Mouse (Mus musculus): ENCODE results near the gene Cyp2c69. TPM values are rescaled to one million over a fixed set of nuclear protein-coding genes. Genes with fewer than 3 reads are reported as not detected.
A peak's percentile ranks its signal among the peaks of the same experiment; 100 is the strongest.
"Not testable (repeated sequence)": the region's sequence is repeated elsewhere in the genome, so short reads cannot be mapped to it uniquely, and the experiment has no call there.

Gene Cyp2c69
- 0.08 and 0.21 TPM in 2 replicates for polyA plus RNA-seq (2015; fragmentation: Nextera tagmentation; extraction: Ambion mirVana)

DNA sequence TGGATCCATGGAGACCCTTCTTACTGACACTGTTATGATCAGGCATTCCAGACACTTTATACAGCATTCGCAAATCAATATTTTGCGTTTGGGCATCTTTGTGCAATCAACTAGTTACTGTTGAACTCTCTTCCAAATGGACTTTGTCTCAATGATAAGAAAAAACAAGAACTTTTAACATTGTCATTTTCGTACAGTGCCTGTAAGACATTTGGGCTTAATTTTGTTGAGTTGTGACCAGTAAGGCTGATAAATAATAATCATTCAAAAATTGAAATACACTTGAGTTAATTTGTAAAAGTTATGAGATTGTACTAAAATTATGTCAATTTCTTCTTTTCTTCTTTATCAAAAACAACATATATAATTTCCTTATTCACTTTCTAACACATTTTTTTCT is at the start of gene Cyp2c69:
Gene Cyp2c69 (minus strand): TSS at position 101 of the 400 bp plus-strand sequence.
- H3K4me1 ChIP-seq (replicated peaks; ENCODE audit: control insufficient read depth, insufficient read depth); DNase-seq (ENCODE audit: low spot score); H3K4me3 ChIP-seq (ENCODE audit: low read depth, low read length); ATAC-seq (ENCODE audit: low FRiP score, low TSS enrichment); H3K9ac ChIP-seq (ENCODE audit: low read length); H3K9me3 ChIP-seq (ENCODE audit: control insufficient read depth, low read length); H3K36me3 ChIP-seq (ENCODE audit: control insufficient read depth, insufficient read depth, low read length); H3K4me2 ChIP-seq (replicated peaks; ENCODE audit: low read depth); H3K27ac ChIP-seq (replicated peaks); H3K27me3 ChIP-seq (ENCODE audit: control insufficient read depth, insufficient read depth, low read length): not testable (repeated sequence)
- WGBS = 89% methylated on average over 3 of the region's 3 CpGs

DNA sequence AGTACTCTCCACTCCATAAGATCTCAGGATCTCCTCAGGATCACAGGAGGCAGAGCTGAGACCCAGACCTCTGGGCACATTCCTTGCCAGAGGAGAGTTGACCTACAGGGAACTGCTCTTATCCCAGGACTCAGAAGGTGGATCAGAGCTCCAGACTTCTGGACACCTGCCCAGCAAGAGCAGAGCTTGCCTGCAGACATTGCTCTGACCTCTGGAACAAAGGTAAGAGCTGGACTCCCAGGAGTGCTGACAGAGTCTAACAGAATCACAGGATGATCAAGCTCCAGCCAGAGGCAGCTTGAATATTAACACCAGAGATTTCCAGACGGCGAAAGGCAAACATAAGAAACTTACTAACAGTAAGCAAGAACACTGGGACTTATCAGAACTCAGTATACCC is 48.8 kb upstream of the Cyp2c69 start:
- Histone ChIP-seq H3K27ac (replicated peaks) (no peak overlapping the region), H3K4me3 (ENCODE audit: low read depth, low read length) (no peak overlapping the region), H3K4me1 (replicated peaks; ENCODE audit: control insufficient read depth, insufficient read depth) (no peaks in the 10 kb centered on the region), H3K27me3 (ENCODE audit: control insufficient read depth, insufficient read depth, low read length) (no peaks in the 10 kb centered on the region), H3K4me2 (replicated peaks; ENCODE audit: low read depth) (no peak overlapping the region), H3K9me3 (ENCODE audit: control insufficient read depth, low read length) (no peaks in the 10 kb centered on the region), H3K9ac (ENCODE audit: low read length) (no peak overlapping the region), H3K36me3 (ENCODE audit: control insufficient read depth, insufficient read depth, low read length) (no peaks in the 10 kb centered on the region)
- ATAC-seq (ENCODE audit: low FRiP score, low TSS enrichment) (no peak), DNase-seq (ENCODE audit: low spot score) (no peak)
- 72% methylated on average over 2 of the region's 2 CpGs for WGBS
- TF ChIP-seq CTCF (IDR thresholded peaks at IDR 0.05; ENCODE audit: low read depth) (no peak), EP300 (optimal IDR thresholded peaks at IDR 0.05) (no peak)

DNA sequence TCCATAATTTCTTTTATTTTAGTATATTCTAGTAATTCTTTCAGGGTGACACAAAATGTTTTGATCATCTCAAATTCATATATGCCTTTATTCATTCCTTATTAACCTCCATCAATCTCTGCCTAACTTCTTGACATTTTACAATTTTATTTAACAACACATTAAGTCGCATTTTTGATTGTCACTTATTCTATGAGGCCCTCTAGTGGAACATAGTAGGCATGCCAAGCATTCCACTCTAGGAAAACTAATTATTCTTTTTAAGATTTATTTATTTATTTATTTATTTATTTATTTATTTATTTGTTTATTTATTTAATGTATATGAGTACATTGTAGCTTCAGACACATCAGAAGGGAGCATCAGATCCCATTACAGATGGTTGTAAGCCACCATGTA is 43.4 kb upstream of the Cyp2c69 start:
- Histone ChIP-seq H3K4me3 (ENCODE audit: low read depth, low read length) (no peak overlapping the region), H3K27me3 (ENCODE audit: control insufficient read depth, insufficient read depth, low read length) (no peaks in the 10 kb centered on the region), H3K27ac (replicated peaks) (no peak overlapping the region), H3K4me2 (replicated peaks; ENCODE audit: low read depth) (no peak overlapping the region), H3K9me3 (ENCODE audit: control insufficient read depth, low read length) (no peaks in the 10 kb centered on the region), H3K9ac (ENCODE audit: low read length) (no peak overlapping the region), H3K4me1 (replicated peaks; ENCODE audit: control insufficient read depth, insufficient read depth) (no peaks in the 10 kb centered on the region), H3K36me3 (ENCODE audit: control insufficient read depth, insufficient read depth, low read length) (no peaks in the 10 kb centered on the region)
- TF ChIP-seq EP300 (optimal IDR thresholded peaks at IDR 0.05) = no peak
- TF ChIP-seq CTCF (IDR thresholded peaks at IDR 0.05; ENCODE audit: low read depth) = peak; percentile 32; the same call in 1 of the 2 replicates
- WGBS = 53% methylated on average over 1 of the region's 1 CpGs
- no peak for ATAC-seq (ENCODE audit: low FRiP score, low TSS enrichment)
- DNase-seq (ENCODE audit: low spot score) = no peak

DNA sequence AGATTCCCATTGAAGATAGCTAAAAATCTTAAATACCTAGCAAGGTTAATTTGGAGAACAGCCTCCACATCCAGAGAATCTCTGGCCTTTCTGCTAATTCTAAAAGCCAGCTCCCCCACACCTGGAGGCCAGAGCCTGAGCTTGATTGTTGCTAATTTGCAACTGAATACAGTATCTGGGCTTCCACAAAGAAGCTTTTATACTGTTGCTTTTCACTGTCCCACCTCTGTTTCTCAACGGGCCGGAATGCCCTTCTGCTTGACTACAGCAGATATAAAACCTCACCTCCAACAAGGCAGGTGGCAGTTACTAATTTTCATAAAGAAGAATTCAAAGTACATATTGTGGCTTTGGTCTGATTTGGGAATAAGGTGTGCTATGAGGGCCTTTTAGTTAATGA is 15.1 kb upstream of the Cyp2c69 start:
- Histone ChIP-seq H3K9ac (ENCODE audit: low read length) (no peak overlapping the region), H3K4me1 (replicated peaks; ENCODE audit: control insufficient read depth, insufficient read depth) (no peaks in the 10 kb centered on the region), H3K9me3 (ENCODE audit: control insufficient read depth, low read length) (no peaks in the 10 kb centered on the region), H3K4me2 (replicated peaks; ENCODE audit: low read depth) (no peak overlapping the region), H3K27me3 (ENCODE audit: control insufficient read depth, insufficient read depth, low read length) (no peaks in the 10 kb centered on the region), H3K27ac (replicated peaks) (no peak overlapping the region), H3K36me3 (ENCODE audit: control insufficient read depth, insufficient read depth, low read length) (no peaks in the 10 kb centered on the region), H3K4me3 (ENCODE audit: low read depth, low read length) (no peak overlapping the region)
- ATAC-seq (ENCODE audit: low FRiP score, low TSS enrichment) = no peak
- 96% methylated on average over 2 of the region's 2 CpGs for WGBS
- no peak for DNase-seq (ENCODE audit: low spot score)
- TF ChIP-seq CTCF (IDR thresholded peaks at IDR 0.05; ENCODE audit: low read depth) (no peak), EP300 (optimal IDR thresholded peaks at IDR 0.05) (no peak)

DNA sequence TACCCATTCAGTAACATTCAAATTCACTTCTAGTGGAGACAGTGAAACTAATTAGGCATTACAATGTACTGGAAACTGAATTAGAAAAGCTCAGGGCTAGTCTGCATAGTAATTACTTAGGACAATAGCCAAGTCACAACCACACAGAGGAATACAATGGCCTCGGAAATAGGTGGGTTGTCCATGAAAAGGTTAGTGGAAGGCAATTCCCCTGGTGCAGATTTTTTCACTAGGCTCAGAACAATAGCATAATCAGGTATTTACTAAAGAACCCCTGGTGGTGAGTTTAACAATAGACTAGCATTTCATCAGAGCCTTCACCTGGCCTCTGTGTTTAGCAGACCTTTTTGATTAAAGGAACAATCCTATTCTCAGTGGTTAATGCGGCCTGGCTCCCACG is 3.5 kb upstream of the Cyp2c69 start:
- H3K4me2 ChIP-seq (replicated peaks; ENCODE audit: low read depth); ATAC-seq (ENCODE audit: low FRiP score, low TSS enrichment); H3K9me3 ChIP-seq (ENCODE audit: control insufficient read depth, low read length); H3K36me3 ChIP-seq (ENCODE audit: control insufficient read depth, insufficient read depth, low read length); H3K4me1 ChIP-seq (replicated peaks; ENCODE audit: control insufficient read depth, insufficient read depth); H3K4me3 ChIP-seq (ENCODE audit: low read depth, low read length); H3K27me3 ChIP-seq (ENCODE audit: control insufficient read depth, insufficient read depth, low read length); H3K27ac ChIP-seq (replicated peaks); DNase-seq (ENCODE audit: low spot score); H3K9ac ChIP-seq (ENCODE audit: low read length): not testable (repeated sequence)
- WGBS = 71% methylated on average over 3 of the region's 3 CpGs

DNA sequence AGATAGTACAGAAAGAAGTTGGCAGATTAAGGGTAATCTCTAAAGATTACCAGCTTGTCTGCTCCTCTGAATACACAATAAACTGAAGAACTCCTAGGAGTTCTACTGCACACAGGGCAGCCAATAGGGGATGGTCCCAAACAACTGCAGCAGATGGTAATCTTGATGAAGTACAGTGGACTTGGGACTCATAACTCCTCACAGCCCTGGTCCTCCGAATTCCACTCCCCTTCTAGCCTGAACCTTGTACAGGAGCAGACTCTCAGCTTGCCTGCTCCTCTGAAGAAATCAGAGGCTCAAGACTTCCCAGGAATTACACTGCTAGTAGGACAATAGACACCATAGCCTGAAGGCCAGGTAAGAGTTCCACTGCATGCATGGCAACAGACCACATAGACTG is 20.5 kb downstream of the Cyp2c69 start:
- no peak for DNase-seq (ENCODE audit: low spot score)
- WGBS = 57% methylated on average over 1 of the region's 1 CpGs
- no peaks in the 10 kb centered on the region for H3K9me3 ChIP-seq (ENCODE audit: control insufficient read depth, low read length)
- no peak for TF ChIP-seq EP300 (optimal IDR thresholded peaks at IDR 0.05)
- TF ChIP-seq CTCF (IDR thresholded peaks at IDR 0.05; ENCODE audit: low read depth) = no peak
- no peak overlapping the region for H3K9ac ChIP-seq (ENCODE audit: low read length)
- no peak for ATAC-seq (ENCODE audit: low FRiP score, low TSS enrichment)
- H3K4me2 ChIP-seq (replicated peaks; ENCODE audit: low read depth) = no peak overlapping the region
- H3K4me3 ChIP-seq (ENCODE audit: low read depth, low read length) = no peak overlapping the region
- H3K27ac ChIP-seq (replicated peaks) = no peak overlapping the region
- H3K36me3 ChIP-seq (ENCODE audit: control insufficient read depth, insufficient read depth, low read length) = no peaks in the 10 kb centered on the region
- no peaks in the 10 kb centered on the region for H3K27me3 ChIP-seq (ENCODE audit: control insufficient read depth, insufficient read depth, low read length)
- no peaks in the 10 kb centered on the region for H3K4me1 ChIP-seq (replicated peaks; ENCODE audit: control insufficient read depth, insufficient read depth)

DNA sequence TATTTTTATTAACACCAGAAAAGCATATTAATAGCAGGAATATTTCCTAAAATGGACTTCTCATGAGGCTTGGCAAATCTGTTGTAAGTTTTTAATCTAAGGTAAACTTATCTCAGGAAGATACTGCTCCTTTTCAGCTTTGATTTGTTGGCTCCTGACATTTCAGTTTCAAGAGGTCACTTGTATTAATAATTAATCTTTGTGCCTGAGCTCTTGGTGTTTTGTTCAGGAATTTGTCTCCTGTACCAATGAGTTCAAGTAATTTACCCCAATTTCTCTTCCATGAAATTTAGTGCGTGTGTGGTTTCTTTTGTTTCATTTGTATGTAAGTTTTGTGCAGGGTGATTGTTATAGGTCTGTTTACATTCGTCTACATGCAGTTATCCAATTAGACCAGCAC is 65.7 kb downstream of the Cyp2c69 start:
- H3K9ac ChIP-seq (ENCODE audit: low read length); H3K27ac ChIP-seq (replicated peaks); H3K36me3 ChIP-seq (ENCODE audit: control insufficient read depth, insufficient read depth, low read length); H3K9me3 ChIP-seq (ENCODE audit: control insufficient read depth, low read length); H3K4me1 ChIP-seq (replicated peaks; ENCODE audit: control insufficient read depth, insufficient read depth); H3K4me2 ChIP-seq (replicated peaks; ENCODE audit: low read depth); ATAC-seq (ENCODE audit: low FRiP score, low TSS enrichment); DNase-seq (ENCODE audit: low spot score); H3K27me3 ChIP-seq (ENCODE audit: control insufficient read depth, insufficient read depth, low read length); H3K4me3 ChIP-seq (ENCODE audit: low read depth, low read length): not testable (repeated sequence)
- WGBS = 65% methylated on average over 2 of the region's 2 CpGs

DNA sequence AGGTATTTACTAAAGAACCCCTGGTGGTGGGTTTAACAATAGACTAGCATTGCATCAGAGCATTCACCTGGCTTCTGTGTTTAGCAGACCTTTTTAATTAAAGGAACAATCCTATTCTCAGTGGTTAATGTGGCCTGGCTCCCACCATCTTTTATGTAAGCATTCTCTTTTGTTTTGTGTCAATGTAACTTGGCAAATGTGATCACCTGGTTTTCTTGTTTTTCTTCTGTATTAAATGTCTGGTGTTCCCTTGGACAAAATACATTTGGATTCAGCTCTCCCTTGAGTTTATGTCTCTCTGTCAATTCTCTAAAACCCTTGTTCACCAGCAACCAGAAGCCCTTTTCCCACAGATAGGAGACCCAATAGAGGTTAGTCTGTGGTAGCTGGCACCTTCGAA is 70.2 kb downstream of the Cyp2c69 start:
- DNase-seq (ENCODE audit: low spot score); H3K27ac ChIP-seq (replicated peaks); H3K36me3 ChIP-seq (ENCODE audit: control insufficient read depth, insufficient read depth, low read length); H3K27me3 ChIP-seq (ENCODE audit: control insufficient read depth, insufficient read depth, low read length); H3K4me1 ChIP-seq (replicated peaks; ENCODE audit: control insufficient read depth, insufficient read depth); H3K4me2 ChIP-seq (replicated peaks; ENCODE audit: low read depth); ATAC-seq (ENCODE audit: low FRiP score, low TSS enrichment); H3K9ac ChIP-seq (ENCODE audit: low read length); H3K9me3 ChIP-seq (ENCODE audit: control insufficient read depth, low read length); H3K4me3 ChIP-seq (ENCODE audit: low read depth, low read length): not testable (repeated sequence)
- WGBS = 82% methylated on average over 1 of the region's 1 CpGs

DNA sequence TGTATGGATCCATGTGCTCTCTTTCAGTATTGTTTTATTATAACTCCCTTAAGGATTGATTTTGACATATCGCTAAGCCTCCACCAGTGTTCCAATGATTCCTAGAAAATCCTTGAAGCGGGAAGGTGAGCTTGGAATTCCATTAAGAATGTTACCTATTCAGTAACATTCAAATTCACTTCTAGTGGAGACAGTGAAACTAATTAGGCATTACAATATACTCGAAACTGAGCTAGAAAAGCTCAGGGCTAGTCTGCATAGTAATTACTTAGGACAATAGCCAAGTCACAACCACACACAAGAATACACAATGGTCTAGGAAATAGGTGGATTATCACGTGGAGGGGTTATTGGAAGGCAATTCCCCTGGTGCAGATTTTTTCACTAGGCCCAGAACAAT is 70.6 kb downstream of the Cyp2c69 start:
- not testable (repeated sequence) for H3K9me3 ChIP-seq (ENCODE audit: control insufficient read depth, low read length); H3K27me3 ChIP-seq (ENCODE audit: control insufficient read depth, insufficient read depth, low read length); H3K36me3 ChIP-seq (ENCODE audit: control insufficient read depth, insufficient read depth, low read length); H3K27ac ChIP-seq (replicated peaks); DNase-seq (ENCODE audit: low spot score); H3K4me2 ChIP-seq (replicated peaks; ENCODE audit: low read depth); H3K4me1 ChIP-seq (replicated peaks; ENCODE audit: control insufficient read depth, insufficient read depth); H3K4me3 ChIP-seq (ENCODE audit: low read depth, low read length); ATAC-seq (ENCODE audit: low FRiP score, low TSS enrichment); H3K9ac ChIP-seq (ENCODE audit: low read length)
- WGBS = 71% methylated on average over 4 of the region's 4 CpGs
